Mouse (Mus musculus) embryonic facial prominence, embryonic 10.5 days (tissue): ENCODE measurements around the gene Vav2. TPM values are rescaled to one million over a fixed set of nuclear protein-coding genes. Genes with fewer than 3 reads are reported as not detected.

Source experiments
- DNase-seq: peaks from one replicate; pipeline ENCODE4 v3.0.0-alpha.2; 2017; ENCODE audit warnings: low spot score
- H3K27ac ChIP-seq: fragments of 300-500 bp; sonication (generic); replicated peaks from 2 replicates; pipeline ENCODE4 v1.5.1; 2016; ENCODE audit warnings: mild to moderate bottlenecking
- H3K27me3 ChIP-seq: fragments of 300-500 bp; sonication (generic); replicated peaks from 2 replicates; pipeline ENCODE4 v1.6.1; 2016; ENCODE audit warnings: low read depth, mild to moderate bottlenecking; ENCODE audit not compliant: poor library complexity, severe bottlenecking
- H3K36me3 ChIP-seq: fragments of 300-500 bp; sonication (generic); replicated peaks from 2 replicates; pipeline ENCODE4 v1.6.1; 2016; ENCODE audit warnings: mild to moderate bottlenecking, moderate library complexity
- H3K4me1 ChIP-seq: fragments of 300-500 bp; sonication (generic); 2 replicates; pipeline ENCODE4 v1.6.1; 2016
- H3K4me3 ChIP-seq: fragments of 300-500 bp; sonication (generic); 2 replicates; pipeline ENCODE4 v1.5.1; 2016; ENCODE audit warnings: mild to moderate bottlenecking, moderate library complexity
- H3K9me3 ChIP-seq: fragments of 300-500 bp; sonication (generic); 2 replicates; pipeline ENCODE4 v1.6.1; 2016; ENCODE audit warnings: mild to moderate bottlenecking
- WGBS: fragments of 180-500 bp; shearing (Covaris S2); methylation state at CpG from one replicate; pipeline ENCODE4 v1.1.7; 2016; 5-methylcytosine and 5-hydroxymethylcytosine counted together
- polyA plus RNA-seq: library from polyadenylated mRNA; unstranded; fragments of >200 nt; fragmentation: Nextera tagmentation; extraction: Ambion mirVana; gene quantifications from 2 replicates; pipeline ENCODE4 v1.2.1, GENCODE M21; 2016

Vav2 gene
- polyA plus RNA-seq, 1 experiment from 2014 or later, result 10.3 TPM

- 60% methylated on average over 17 of the region's 17 CpGs for WGBS
- Histone ChIP-seq H3K27me3 (no peaks in the 10 kb centered on the region), H3K9me3 (peaks cover 9% of the 10 kb centered on the region), H3K36me3 (peaks cover 17% of the 10 kb centered on the region), H3K27ac (no peak overlapping the region), H3K4me1 (peaks cover 62% of the 10 kb centered on the region), H3K4me3 (no peak overlapping the region)
- no peak for DNase-seq
Observed at GRCm38 (mm10) chr2:27396656-27397440, 30.0 kb downstream of the Vav2 start.

GRCm38 (mm10) chr2:27394158-27394832 is 32.5 kb downstream of the Vav2 start:
- 70% methylated on average over 10 of the region's 10 CpGs for WGBS

GRCm38 (mm10) chr2:27392278-27392677 is 34.6 kb downstream of the Vav2 start:
- H3K36me3 ChIP-seq, result peaks cover 6% of the 10 kb centered on the region
- H3K4me1 ChIP-seq, result peaks cover 95% of the 10 kb centered on the region
- DNase-seq, result no peak
- no peaks in the 10 kb centered on the region for H3K9me3 ChIP-seq
- peak overlapping the region; percentile 21; the same call in 1 of the 2 replicates for H3K27ac ChIP-seq
- no peaks in the 10 kb centered on the region for H3K27me3 ChIP-seq
- WGBS, result 14% methylated on average over 5 of the region's 5 CpGs
- no peak overlapping the region for H3K4me3 ChIP-seq

More at GRCm38 (mm10) chr2:27394158-27394832, 32.5 kb downstream of the Vav2 start:
- no peaks in the 10 kb centered on the region for H3K27me3 ChIP-seq
- peaks cover 87% of the 10 kb centered on the region for H3K4me1 ChIP-seq
- no peak overlapping the region for H3K27ac ChIP-seq
- peaks cover 4% of the 10 kb centered on the region for H3K9me3 ChIP-seq
- no peak for DNase-seq
- no peak overlapping the region for H3K4me3 ChIP-seq
- H3K36me3 ChIP-seq, result peaks cover 7% of the 10 kb centered on the region

- peaks cover 82% of the 10 kb centered on the region for H3K4me1 ChIP-seq
- DNase-seq, result peak; percentile 41
- WGBS, result 52% methylated on average over 4 of the region's 4 CpGs
Observed at GRCm38 (mm10) chr2:27390775-27391174, 36.1 kb downstream of the Vav2 start.

GRCm38 (mm10) chr2:27390325-27390724 is 36.5 kb downstream of the Vav2 start:
- WGBS, result 70% methylated on average over 8 of the region's 8 CpGs
- Histone ChIP-seq H3K27ac (peak overlapping the region; percentile 46; the same call in 1 of the 2 replicates), H3K9me3 (no peaks in the 10 kb centered on the region), H3K36me3 (peaks cover 25% of the 10 kb centered on the region), H3K4me1 (peaks cover 81% of the 10 kb centered on the region), H3K27me3 (no peaks in the 10 kb centered on the region), H3K4me3 (no peak overlapping the region)
- DNase-seq, result no peak

More at GRCm38 (mm10) chr2:27390775-27391174, 36.1 kb downstream of the Vav2 start:
- Histone ChIP-seq H3K27ac (peak overlapping the region; percentile 46; the same call in 1 of the 2 replicates), H3K27me3 (no peaks in the 10 kb centered on the region), H3K4me3 (no peak overlapping the region), H3K36me3 (peaks cover 21% of the 10 kb centered on the region), H3K9me3 (no peaks in the 10 kb centered on the region)

GRCm38 (mm10) chr2:27389272-27390162 is 37.3 kb downstream of the Vav2 start:
- no peak overlapping the region for H3K4me3 ChIP-seq
- H3K9me3 ChIP-seq, result no peaks in the 10 kb centered on the region
- peaks cover 78% of the 10 kb centered on the region for H3K4me1 ChIP-seq
- H3K27me3 ChIP-seq, result no peaks in the 10 kb centered on the region
- peak overlapping the region; percentile 46; the same call in 1 of the 2 replicates for H3K27ac ChIP-seq
- peak; percentile 35 for DNase-seq
- H3K36me3 ChIP-seq, result peaks cover 33% of the 10 kb centered on the region
- WGBS, result 43% methylated on average over 14 of the region's 14 CpGs

GRCm38 (mm10) chr2:27387209-27387608 is 39.6 kb downstream of the Vav2 start:
- H3K27ac ChIP-seq, result no peak overlapping the region
- no peaks in the 10 kb centered on the region for H3K9me3 ChIP-seq
- 96% methylated on average over 1 of the region's 1 CpGs for WGBS
- DNase-seq, result no peak
- no peaks in the 10 kb centered on the region for H3K27me3 ChIP-seq
- peaks cover 43% of the 10 kb centered on the region for H3K36me3 ChIP-seq
- H3K4me3 ChIP-seq, result no peak overlapping the region
- H3K4me1 ChIP-seq, result peaks cover 57% of the 10 kb centered on the region

- H3K27ac ChIP-seq, result 0 out of 2 replicates have a peak overlapping the region, but pooled peaks have one; percentile 36
- 79% methylated on average over 4 of the region's 4 CpGs for WGBS
- peaks cover 58% of the 10 kb centered on the region for H3K4me1 ChIP-seq
Observed at GRCm38 (mm10) chr2:27381698-27382097, 45.1 kb downstream of the Vav2 start.

GRCm38 (mm10) chr2:27381254-27381653 is 45.6 kb downstream of the Vav2 start:
- no peak for DNase-seq
- H3K27ac ChIP-seq, result peak overlapping the region; percentile 36; the same call in 1 of the 2 replicates
- H3K27me3 ChIP-seq, result no peaks in the 10 kb centered on the region
- H3K4me1 ChIP-seq, result peaks cover 61% of the 10 kb centered on the region
- H3K36me3 ChIP-seq, result peaks cover 27% of the 10 kb centered on the region
- H3K4me3 ChIP-seq, result no peak overlapping the region
- no peaks in the 10 kb centered on the region for H3K9me3 ChIP-seq
- 85% methylated on average over 3 of the region's 3 CpGs for WGBS

More at GRCm38 (mm10) chr2:27381698-27382097, 45.1 kb downstream of the Vav2 start:
- peaks cover 31% of the 10 kb centered on the region for H3K36me3 ChIP-seq
- no peak overlapping the region for H3K4me3 ChIP-seq
- H3K9me3 ChIP-seq, result no peaks in the 10 kb centered on the region
- no peaks in the 10 kb centered on the region for H3K27me3 ChIP-seq
- no peak for DNase-seq

GRCm38 (mm10) chr2:27377876-27378275 is 49.0 kb downstream of the Vav2 start:
- no peak for DNase-seq
- H3K4me1 ChIP-seq, result peaks cover 75% of the 10 kb centered on the region
- H3K27ac ChIP-seq, result peak overlapping the region; percentile 61
- no peaks in the 10 kb centered on the region for H3K27me3 ChIP-seq
- no peak overlapping the region for H3K4me3 ChIP-seq
- H3K36me3 ChIP-seq, result no peaks in the 10 kb centered on the region
- 25% methylated on average over 4 of the region's 4 CpGs for WGBS
- no peaks in the 10 kb centered on the region for H3K9me3 ChIP-seq

GRCm38 (mm10) chr2:27377164-27377563 is 49.7 kb downstream of the Vav2 start:
- 63% methylated on average over 8 of the region's 8 CpGs for WGBS
- no peak for DNase-seq
- H3K27me3 ChIP-seq, result no peaks in the 10 kb centered on the region
- peaks cover 75% of the 10 kb centered on the region for H3K4me1 ChIP-seq
- H3K36me3 ChIP-seq, result no peaks in the 10 kb centered on the region
- no peak overlapping the region for H3K4me3 ChIP-seq
- H3K9me3 ChIP-seq, result no peaks in the 10 kb centered on the region
- peak overlapping the region; percentile 24; the same call in 1 of the 2 replicates for H3K27ac ChIP-seq

GRCm38 (mm10) chr2:27375141-27375540 is 51.7 kb downstream of the Vav2 start:
- 17% methylated on average over 3 of the region's 3 CpGs for WGBS
- no peaks in the 10 kb centered on the region for H3K9me3 ChIP-seq
- no peaks in the 10 kb centered on the region for H3K36me3 ChIP-seq
- no peak overlapping the region for H3K27ac ChIP-seq
- no peak for DNase-seq
- no peak overlapping the region for H3K4me3 ChIP-seq
- no peaks in the 10 kb centered on the region for H3K27me3 ChIP-seq
- H3K4me1 ChIP-seq, result peaks cover 61% of the 10 kb centered on the region
